Mouse (Mus musculus) lung, postnatal 14 days (tissue): ENCODE data around the gene RPS10-NUDT3.
"Not testable (repeated sequence)": the region's sequence is repeated elsewhere in the genome, so short reads cannot be mapped to it uniquely, and the experiment has no call there.

ENCODE experiments used
- DNase-seq: peaks from one replicate; pipeline ENCODE4 v3.0.0; 2021

Gene RPS10-NUDT3

GRCm38 (mm10) chr17:27639851-27640250 lies 4.8 kb upstream of the RPS10-NUDT3 start:
- DNase-seq = not testable (repeated sequence)

GRCm38 (mm10) chr17:27638921-27639332 lies 3.9 kb upstream of the RPS10-NUDT3 start:
- DNase-seq = peak; percentile 20

DNA sequence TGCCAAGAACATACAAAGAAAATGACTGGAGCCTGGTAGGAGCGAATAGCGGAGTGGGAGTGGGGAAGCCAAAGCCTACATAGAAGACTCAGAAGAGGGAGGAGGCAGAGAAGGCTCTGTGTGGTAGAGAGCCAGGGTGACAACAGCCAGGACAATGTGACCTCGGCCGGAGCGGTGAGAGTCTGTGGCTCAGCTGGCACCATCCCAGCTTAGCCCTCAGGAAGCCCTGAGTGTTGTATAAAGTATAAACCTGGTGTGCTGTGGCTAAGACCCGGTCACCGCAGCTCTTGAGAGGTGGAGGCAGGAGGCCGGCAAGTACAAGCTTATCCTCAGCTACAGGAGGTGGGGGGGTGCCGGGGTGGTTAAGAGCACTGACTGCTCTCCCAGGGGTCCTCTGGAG lies 2.3 kb upstream of the RPS10-NUDT3 start:
- no peak for DNase-seq

DNA sequence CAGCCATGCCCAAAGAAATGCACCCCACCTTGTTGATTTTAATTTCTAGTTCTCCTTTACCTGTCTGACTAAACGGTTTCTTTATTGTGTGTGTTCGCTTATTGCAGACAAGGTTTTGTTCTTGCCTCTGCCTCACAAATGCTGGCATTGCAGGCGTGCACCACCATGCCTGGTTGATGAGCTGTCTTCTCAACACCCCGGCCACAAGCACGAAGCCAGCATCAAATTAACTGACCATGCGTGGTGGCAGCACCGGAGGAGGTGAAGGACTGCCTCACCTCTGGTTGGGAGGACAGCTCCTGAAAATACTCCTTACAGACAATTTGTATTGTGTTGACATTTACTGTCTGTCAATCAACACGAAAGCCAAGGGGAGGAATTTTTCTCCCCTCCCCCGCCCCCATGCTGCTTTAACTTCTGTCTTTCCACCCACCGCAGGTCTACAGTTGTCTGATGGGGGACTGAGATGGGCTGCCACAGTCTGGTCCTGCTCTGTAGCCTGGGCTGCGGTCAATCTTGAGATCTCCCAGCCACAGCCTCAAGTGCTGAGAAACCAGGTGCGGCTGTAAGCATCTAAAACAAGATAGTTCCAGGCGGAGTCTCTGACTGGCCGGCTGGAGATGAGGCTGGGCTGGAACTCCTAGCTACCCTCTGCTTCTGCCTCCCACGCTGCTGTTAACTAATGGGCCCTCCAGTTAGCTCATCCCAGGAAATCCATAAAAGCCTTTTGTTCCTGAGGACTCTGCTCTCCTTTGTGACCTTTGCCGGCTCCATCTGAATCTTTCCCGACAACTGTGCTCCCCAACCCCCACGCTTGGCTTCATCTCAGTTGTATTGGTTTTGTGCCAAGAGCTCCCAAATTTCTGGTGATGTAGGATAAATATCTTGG lies 1.4 kb upstream of the RPS10-NUDT3 start, which contains the start of gene Rps10:
Gene Rps10, minus strand, starts transcription at position 538 of the 889 bp plus-strand sequence.
- DNase-seq = no peak

DNA sequence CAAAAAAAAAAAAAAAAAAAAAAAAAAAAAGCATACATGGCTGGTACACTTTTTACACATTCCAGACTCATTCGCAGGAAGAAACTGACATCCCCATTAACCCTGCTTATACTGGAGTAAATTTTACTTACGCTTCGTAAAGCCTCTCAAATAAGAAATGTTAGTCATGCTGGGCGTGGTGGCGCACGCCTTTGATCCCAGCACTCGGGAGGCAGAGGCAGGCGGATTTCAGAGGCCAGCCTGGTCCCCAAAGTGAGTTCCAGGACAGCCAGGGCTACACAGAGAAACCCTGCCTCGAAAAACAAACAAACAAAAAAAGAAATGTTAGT lies 517 bp upstream of the RPS10-NUDT3 start:
- DNase-seq = not testable (repeated sequence)

DNA sequence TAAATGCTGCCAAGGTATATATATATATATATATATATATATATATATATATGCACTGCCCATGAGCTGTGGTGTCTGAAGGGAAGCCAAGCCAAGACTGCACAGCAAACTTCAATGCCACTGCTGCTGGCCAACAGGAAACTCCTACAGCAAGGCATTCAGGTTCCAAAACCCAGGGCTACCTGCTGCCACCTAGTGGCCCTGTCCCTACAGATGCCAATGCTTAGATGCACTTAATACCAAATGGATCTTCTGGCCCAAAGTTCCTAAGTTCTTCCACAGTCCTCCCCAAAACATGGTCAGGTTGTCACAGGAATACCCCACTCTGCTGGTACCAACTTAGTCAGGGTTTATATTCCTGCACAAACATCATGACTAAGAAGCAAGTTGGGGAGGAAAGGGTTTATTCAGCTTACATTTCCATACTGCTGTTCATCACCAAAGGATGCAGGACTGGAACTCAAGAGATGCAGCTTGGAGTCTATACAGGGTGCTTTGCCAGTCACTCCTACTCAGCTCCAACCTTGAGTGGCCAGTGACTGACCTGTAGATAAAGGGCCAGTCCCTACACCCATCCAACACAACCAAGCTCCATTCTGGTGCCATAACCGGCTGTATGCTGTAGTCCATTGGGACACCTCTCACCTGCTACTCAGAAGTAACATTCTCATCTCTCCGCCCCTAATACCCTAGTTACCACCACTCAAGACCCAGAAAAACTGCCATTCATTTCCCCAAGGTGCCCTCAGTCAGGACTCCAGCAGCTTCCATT lies 5.6 kb downstream of the RPS10-NUDT3 start:
- DNase-seq = peak; percentile 90

DNA sequence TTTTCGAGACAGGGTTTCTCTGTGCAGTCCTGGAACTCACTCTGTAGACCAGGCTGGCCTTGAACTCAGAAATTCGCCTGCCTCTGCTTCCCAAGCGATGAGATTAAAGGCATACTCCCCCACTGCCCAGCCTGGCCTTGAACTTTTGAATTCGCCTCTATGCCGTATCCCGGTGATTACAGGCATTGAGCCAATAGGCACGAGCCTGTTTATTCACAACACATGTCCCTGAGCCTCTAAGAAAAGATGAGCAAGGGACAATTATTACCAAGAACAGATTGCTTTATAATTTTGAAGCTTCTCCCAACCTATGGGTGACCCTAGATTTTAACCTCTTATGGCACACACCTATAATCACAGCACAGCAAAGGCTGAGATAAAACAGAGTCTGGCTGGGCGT lies 6.6 kb downstream of the RPS10-NUDT3 start:
- no peak for DNase-seq

DNA sequence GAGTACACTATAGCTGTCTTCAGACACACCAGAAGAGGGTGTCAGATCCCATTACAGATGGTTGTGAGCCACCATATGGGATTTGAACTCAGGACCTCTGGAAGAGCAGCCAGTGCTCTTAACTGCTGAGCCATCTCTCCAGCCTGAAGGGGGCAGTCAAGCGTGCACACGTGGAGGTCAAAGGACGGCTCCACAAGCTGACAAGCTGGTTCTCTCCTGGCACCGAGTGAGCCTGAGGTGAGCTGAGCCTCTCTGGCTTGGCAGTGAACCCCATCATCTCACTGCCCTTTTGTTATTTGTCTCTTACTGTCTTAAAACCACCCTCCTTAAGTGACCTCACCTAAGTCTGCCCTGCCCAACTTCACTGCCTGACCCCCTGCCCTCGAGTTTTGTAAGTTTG lies 7.6 kb downstream of the RPS10-NUDT3 start:
- no peak for DNase-seq

DNA sequence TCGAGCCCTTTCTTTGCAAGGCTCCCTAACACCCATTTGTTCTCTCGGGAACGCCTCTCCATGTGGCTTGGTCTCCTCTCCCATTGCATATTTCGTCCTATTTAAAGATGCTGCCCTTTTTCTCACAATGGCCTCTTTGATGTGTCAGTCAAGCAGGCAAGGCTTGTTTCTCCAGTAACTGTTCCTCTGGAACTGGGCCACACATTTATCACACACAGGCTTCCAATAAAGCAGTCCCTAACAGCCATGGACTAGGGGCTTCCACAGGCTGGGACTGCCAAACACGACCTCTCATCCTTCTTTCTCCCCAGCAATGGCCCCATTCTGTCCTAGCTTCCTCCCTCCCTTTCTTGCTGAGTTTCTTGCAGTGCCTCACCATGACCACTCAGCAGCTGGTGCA lies 8.3 kb downstream of the RPS10-NUDT3 start:
- DNase-seq = no peak

DNA sequence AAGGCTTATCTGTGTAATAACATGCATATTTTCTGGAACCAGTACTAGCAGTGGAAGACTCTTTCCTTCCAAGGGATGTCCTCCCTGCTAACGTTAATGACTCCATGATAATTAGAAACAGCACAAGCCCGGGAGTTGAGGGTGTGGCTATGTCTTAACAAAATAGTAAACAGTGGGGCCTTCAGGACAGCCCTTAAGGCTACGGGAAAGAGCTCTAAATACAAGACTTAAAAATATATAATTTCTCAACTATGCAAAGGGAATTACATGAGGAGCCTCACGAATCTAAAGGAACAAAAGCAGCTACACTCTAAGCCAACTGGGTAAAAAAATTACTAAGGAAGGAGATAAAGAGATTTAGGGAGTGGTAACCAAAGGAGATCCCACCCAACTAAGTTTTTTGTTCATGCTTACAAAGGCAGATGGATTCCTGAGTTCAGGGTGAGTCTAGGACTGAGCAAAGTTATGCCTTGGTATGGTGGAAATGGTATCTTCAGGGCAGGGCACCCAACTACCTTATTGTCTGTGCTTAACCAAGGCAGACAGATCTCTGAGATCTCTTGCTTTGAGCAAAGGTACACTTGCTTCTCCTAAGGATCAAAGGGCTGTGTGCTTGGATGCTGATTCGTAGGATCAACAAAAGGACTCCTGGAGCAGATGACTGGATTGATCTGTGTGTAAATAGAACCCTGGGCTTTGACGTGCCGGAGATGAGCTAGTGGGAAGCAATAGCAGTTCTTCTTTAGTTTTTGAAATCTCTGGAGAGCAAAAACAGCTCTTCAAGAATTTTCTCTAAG lies 9.4 kb downstream of the RPS10-NUDT3 start:
- no peak for DNase-seq

DNA sequence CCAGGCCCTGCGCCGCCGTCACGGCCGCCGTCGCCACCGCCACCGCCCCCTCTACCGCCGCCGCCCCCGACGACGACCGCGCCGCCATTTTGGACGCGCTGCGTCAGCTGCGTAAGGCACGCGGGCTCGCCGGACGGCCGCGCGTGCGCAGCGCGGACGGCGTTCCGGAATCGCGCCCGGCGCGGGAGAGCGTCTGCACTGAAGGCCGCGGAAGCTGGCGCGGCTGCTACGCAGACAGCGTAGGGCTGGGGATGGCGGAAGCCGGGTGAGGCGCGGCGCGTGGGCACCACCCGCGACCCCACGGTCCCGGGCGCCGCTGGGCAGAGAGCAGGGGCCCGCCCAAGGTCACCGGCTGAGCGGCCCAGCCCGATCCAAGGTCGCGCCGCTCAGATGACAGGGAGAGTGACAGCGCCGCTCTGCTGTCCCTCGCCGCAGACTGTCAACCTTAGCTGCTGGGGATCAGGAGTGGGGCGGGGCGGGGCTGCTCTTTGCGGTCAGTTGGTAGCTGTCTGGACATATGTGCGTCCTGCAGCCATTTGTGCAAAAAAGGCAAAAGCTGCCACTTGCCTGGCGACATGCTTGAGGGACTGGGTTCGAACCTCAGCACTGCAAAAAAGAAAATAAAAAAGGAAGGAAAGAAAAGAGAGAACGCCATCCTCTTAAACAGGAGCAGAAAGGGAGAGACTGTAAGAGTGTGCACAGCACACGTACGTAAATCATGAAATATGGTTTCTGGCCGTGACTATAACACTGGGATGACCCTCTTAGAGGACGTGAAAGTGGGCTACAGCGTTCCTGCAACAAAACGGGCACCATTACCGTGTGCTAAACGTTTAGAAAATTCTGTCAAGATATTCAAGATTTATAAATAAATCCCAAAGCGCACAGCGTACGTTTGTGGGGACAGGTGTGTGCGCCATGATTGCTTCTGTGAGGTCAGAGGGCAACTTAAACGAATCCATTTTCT lies 11.4 kb downstream of the RPS10-NUDT3 start, which contains the start of gene Nudt3:
Gene Nudt3, minus strand, starts transcription at position 136 of the 967 bp plus-strand sequence.
- peak; percentile 88 for DNase-seq

- DNase-seq = peak; percentile 41
These were observed 12.2 kb downstream of the RPS10-NUDT3 start for GRCm38 (mm10) chr17:27622611-27623359.

- DNase-seq = no peak
These were observed 13.1 kb downstream of the RPS10-NUDT3 start for GRCm38 (mm10) chr17:27621705-27622531.

DNA sequence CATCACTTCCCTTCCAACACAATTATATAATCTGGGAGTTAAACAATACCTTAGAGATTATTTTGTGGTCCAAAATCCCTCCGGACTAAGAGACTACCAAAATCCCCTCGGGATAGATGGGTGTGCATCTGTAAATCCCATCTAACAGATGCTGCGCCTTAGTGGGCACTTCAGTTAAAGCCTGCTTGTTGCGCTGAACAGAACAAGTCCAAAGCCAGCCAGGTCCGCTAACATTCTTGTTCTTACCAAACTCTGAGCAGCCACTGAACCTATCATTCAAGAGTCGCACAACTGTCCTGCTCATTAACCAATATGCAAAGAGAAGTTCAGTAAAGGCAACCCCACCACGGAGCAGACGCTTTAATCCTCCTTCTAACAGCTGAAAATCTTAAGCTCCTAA lies 13.9 kb downstream of the RPS10-NUDT3 start:
- DNase-seq = no peak

- DNase-seq = no peak
These were observed 19.6 kb downstream of the RPS10-NUDT3 start for GRCm38 (mm10) chr17:27615388-27615787.

DNA sequence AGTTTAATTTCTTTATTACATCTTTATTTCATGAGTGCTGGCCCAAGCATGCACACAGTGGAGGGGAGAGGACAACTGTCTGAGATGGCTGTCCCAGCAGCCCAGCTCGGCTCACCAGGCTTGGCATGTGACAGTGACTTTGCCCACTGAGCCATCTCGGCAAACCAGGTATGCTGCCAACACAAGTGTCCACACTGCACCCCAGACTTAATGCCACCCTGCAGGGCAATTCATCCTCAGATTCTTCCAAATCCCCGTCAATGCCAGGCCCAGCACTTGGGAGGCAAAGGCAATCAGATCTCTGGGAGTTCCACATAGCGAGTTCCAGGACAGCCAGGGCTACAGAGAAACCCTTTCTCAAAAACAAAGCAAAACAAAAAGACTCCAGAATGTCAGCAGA lies 22.0 kb downstream of the RPS10-NUDT3 start:
- DNase-seq = no peak

DNA sequence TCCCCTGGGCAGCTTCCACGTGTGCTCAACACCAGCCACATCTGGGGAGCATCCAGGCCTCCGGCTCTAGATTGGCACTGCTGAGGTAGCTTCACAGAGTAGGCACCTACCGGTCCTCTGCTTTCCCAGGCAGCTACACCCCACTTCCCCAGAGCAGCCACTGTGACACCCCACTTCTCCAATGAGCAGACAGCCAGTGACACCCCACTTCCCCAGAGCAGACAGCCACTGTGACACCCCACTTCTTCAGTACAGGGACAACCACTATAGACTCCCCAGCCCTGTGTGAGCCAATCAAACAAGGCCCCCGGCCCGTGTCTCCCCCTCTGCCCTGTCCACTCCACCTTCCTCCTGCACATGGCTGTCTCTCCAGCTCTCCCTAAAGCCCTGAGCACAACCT lies 23.0 kb downstream of the RPS10-NUDT3 start:
- no peak for DNase-seq

DNA sequence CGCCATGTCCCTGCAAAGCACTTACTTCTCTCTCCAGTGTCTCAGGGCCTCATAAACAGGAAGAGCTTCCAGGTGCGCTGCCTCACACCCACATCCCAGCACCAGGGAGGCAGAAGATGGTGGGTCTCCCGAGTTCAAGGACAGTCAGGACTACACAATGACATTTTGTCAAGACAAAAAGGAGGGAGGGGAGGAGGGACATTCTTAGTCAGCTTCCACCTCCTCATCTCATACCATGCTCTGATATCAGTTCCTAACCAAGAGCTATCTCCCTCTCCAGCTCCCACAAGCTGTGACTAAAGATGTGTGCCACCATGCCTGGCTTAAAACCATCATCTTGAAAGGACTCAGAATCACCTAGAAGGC lies 23.5 kb downstream of the RPS10-NUDT3 start:
- DNase-seq = no peak

- no peak for DNase-seq
These were observed 24.1 kb downstream of the RPS10-NUDT3 start for GRCm38 (mm10) chr17:27610679-27611518.
